Mouse (Mus musculus): Measurements from ENCODE around the gene Vps37b. TPM values are rescaled to one million over a fixed set of nuclear protein-coding genes. Genes with fewer than 3 reads are reported as not detected.
A peak's percentile ranks its signal among the peaks of the same experiment; 100 is the strongest.

Vps37b gene
- polyA plus RNA-seq, 1 experiment from 2014 or later: 30.7 TPM

- Histone ChIP-seq H3K27me3 (ENCODE audit: insufficient read depth, low read length) (no peaks in the 10 kb centered on the region), H3K4me3 (replicated peaks; ENCODE audit: low read depth, low read length) (no peak overlapping the region), H3K36me3 (ENCODE audit: insufficient read depth, low read length) (0 out of 2 replicates have a peak, but pooled peaks cover 39% of the 10 kb centered on the region), H3K27ac (peak overlapping the region; percentile 47; the same call in 1 of the 2 replicates), H3K9me3 (replicated peaks; ENCODE audit: low read length) (no peaks in the 10 kb centered on the region), H3K4me2 (ENCODE audit: low read length) (no peak overlapping the region), H3K4me1 (replicated peaks; ENCODE audit: insufficient read depth, low read length) (0 out of 2 replicates have a peak, but pooled peaks cover 2% of the 10 kb centered on the region), H3K9ac (ENCODE audit: low read depth, low read length) (no peak overlapping the region)
- TF ChIP-seq CTCF (IDR thresholded peaks at IDR 0.05; ENCODE audit: low read depth): no peak
- DNase-seq (ENCODE audit: low spot score) (no peak), ATAC-seq (replicated peaks; ENCODE audit: low FRiP score, low read depth) (no peak)
- 50% methylated on average over 4 of the region's 4 CpGs for whole genome bisulfite sequencing
Observed at GRCm38 (mm10) chr5:124003375-124003774, 28.7 kb downstream of the Vps37b start.

DNA sequence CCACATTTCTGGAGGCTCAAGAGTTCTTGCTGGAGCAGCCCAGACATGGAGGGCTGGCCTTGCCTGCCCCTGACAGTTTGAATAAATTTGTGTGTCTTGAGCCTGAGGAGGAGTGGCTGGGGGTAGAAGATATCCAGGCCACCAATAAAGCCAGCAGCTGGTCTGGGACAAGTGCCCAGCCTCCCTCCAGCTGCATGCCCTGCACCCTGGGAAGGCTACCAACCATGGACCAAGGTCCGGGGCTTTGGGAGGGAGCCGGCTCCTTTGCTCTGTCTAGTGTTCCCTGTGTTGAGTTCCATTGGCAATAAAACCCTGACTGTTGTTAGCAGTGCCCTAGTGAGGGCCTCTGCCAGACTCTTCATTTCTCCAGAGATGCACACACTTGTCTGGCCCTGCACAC, 29.2 kb downstream of the Vps37b start:
- WGBS: 48% methylated on average over 2 of the region's 2 CpGs
- Histone ChIP-seq H3K9ac (ENCODE audit: low read depth, low read length) (no peak overlapping the region), H3K27ac (peak overlapping the region; percentile 47; the same call in 1 of the 2 replicates), H3K4me3 (replicated peaks; ENCODE audit: low read depth, low read length) (no peak overlapping the region), H3K4me1 (replicated peaks; ENCODE audit: insufficient read depth, low read length) (0 out of 2 replicates have a peak, but pooled peaks cover 2% of the 10 kb centered on the region), H3K9me3 (replicated peaks; ENCODE audit: low read length) (no peaks in the 10 kb centered on the region), H3K36me3 (ENCODE audit: insufficient read depth, low read length) (0 out of 2 replicates have a peak, but pooled peaks cover 37% of the 10 kb centered on the region), H3K4me2 (ENCODE audit: low read length) (no peak overlapping the region), H3K27me3 (ENCODE audit: insufficient read depth, low read length) (no peaks in the 10 kb centered on the region)
- no peak for TF ChIP-seq CTCF (IDR thresholded peaks at IDR 0.05; ENCODE audit: low read depth)
- DNase-seq (ENCODE audit: low spot score) (no peak), ATAC-seq (replicated peaks; ENCODE audit: low FRiP score, low read depth) (no peak)

DNA sequence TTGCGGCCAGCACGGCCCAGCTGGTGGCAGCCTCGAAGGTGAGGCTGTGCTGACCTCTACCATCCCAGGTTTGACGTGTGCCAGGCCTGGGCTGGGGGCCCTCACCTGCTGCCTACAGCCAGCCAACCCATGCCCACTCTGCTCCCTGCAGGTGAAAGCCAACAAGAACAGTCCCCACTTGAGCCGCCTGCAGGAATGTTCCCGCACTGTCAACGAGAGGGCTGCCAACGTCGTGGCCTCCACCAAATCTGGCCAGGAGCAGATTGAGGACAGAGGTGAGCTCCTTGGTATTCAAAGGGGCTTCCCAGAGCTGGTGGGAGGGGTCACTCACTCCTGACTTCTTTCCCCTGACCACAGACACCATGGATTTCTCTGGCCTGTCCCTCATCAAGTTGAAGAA, 30.8 kb downstream of the Vps37b start:
- no peak for TF ChIP-seq CTCF (IDR thresholded peaks at IDR 0.05; ENCODE audit: low read depth)
- Histone ChIP-seq H3K27me3 (ENCODE audit: insufficient read depth, low read length) (no peaks in the 10 kb centered on the region), H3K27ac (no peak overlapping the region), H3K4me2 (ENCODE audit: low read length) (no peak overlapping the region), H3K4me1 (replicated peaks; ENCODE audit: insufficient read depth, low read length) (0 out of 2 replicates have a peak, but pooled peaks cover 2% of the 10 kb centered on the region), H3K36me3 (ENCODE audit: insufficient read depth, low read length) (0 out of 2 replicates have a peak, but pooled peaks cover 32% of the 10 kb centered on the region), H3K9ac (ENCODE audit: low read depth, low read length) (no peak overlapping the region), H3K4me3 (replicated peaks; ENCODE audit: low read depth, low read length) (no peak overlapping the region), H3K9me3 (replicated peaks; ENCODE audit: low read length) (no peaks in the 10 kb centered on the region)
- 61% methylated on average over 9 of the region's 9 CpGs for WGBS
- DNase-seq (ENCODE audit: low spot score): no peak
- ATAC-seq (replicated peaks; ENCODE audit: low FRiP score, low read depth): no peak

DNA sequence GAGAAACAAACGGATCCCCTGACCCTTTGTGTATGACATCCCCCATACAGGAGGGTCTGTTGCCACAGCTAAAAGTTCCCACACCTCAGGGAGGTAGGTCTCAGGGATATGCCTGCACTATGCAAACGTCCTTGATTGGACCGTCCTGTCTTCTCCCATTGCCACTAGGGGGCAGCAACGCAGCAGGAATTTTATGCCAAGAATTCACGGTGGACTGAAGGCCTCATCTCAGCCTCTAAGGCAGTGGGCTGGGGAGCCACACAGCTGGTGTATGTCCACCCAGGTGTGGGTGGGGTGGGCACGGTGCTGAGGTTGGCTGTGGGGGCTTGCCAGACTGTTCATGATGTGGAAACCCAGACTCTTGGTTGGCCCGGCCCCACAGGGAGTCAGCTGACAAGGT, 31.2 kb downstream of the Vps37b start:
- Histone ChIP-seq H3K27ac (no peak overlapping the region), H3K9me3 (replicated peaks; ENCODE audit: low read length) (no peaks in the 10 kb centered on the region), H3K9ac (ENCODE audit: low read depth, low read length) (no peak overlapping the region), H3K27me3 (ENCODE audit: insufficient read depth, low read length) (no peaks in the 10 kb centered on the region), H3K4me2 (ENCODE audit: low read length) (no peak overlapping the region), H3K36me3 (ENCODE audit: insufficient read depth, low read length) (0 out of 2 replicates have a peak, but pooled peaks cover 33% of the 10 kb centered on the region), H3K4me1 (replicated peaks; ENCODE audit: insufficient read depth, low read length) (0 out of 2 replicates have a peak, but pooled peaks cover 2% of the 10 kb centered on the region), H3K4me3 (replicated peaks; ENCODE audit: low read depth, low read length) (no peak overlapping the region)
- WGBS: 10% methylated on average over 7 of the region's 7 CpGs
- TF ChIP-seq CTCF (IDR thresholded peaks at IDR 0.05; ENCODE audit: low read depth): peak; percentile 98
- peak; percentile 90 for DNase-seq (ENCODE audit: low spot score)
- peak; percentile 34 for ATAC-seq (replicated peaks; ENCODE audit: low FRiP score, low read depth)

- no peaks in the 10 kb centered on the region for H3K27me3 ChIP-seq (ENCODE audit: insufficient read depth, low read length)
Observed at GRCm38 (mm10) chr5:123998370-123998769, 33.7 kb downstream of the Vps37b start.

DNA sequence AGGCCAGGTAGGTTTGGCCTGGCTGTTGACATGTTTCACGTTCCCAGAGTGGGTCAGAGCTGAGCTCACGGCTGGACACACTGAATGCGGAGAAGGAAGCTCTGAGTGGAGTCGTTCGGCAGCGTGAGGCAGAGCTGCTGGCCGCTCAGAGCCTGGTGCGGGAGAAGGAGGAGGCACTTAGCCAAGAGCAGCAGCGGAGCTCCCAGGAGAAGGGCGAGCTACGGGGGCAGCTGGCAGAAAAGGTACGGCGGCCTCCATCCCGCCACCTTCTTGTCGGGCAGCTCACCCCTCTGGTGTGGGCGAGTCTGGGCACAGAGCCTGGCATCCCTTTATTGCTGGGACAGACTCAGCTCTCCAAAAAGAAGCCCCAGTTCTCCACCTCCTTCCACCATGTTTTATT, 34.3 kb downstream of the Vps37b start:
- TF ChIP-seq CTCF (IDR thresholded peaks at IDR 0.05; ENCODE audit: low read depth): no peak
- ATAC-seq (replicated peaks; ENCODE audit: low FRiP score, low read depth): no peak
- H3K4me1 ChIP-seq (replicated peaks; ENCODE audit: insufficient read depth, low read length): 0 out of 2 replicates have a peak, but pooled peaks cover under 1% of the 10 kb centered on the region
- no peak for DNase-seq (ENCODE audit: low spot score)
- H3K27ac ChIP-seq: no peak overlapping the region
- no peak overlapping the region for H3K4me2 ChIP-seq (ENCODE audit: low read length)
- no peak overlapping the region for H3K4me3 ChIP-seq (replicated peaks; ENCODE audit: low read depth, low read length)
- H3K27me3 ChIP-seq (ENCODE audit: insufficient read depth, low read length): no peaks in the 10 kb centered on the region
- H3K9ac ChIP-seq (ENCODE audit: low read depth, low read length): no peak overlapping the region
- WGBS: 76% methylated on average over 16 of the region's 16 CpGs
- no peaks in the 10 kb centered on the region for H3K9me3 ChIP-seq (replicated peaks; ENCODE audit: low read length)
- 0 out of 2 replicates have a peak, but pooled peaks cover 29% of the 10 kb centered on the region for H3K36me3 ChIP-seq (ENCODE audit: insufficient read depth, low read length)

More at GRCm38 (mm10) chr5:123998370-123998769, 33.7 kb downstream of the Vps37b start:
- H3K9ac ChIP-seq (ENCODE audit: low read depth, low read length): no peak overlapping the region
- no peak overlapping the region for H3K4me3 ChIP-seq (replicated peaks; ENCODE audit: low read depth, low read length)
- H3K36me3 ChIP-seq (ENCODE audit: insufficient read depth, low read length): 0 out of 2 replicates have a peak, but pooled peaks cover 29% of the 10 kb centered on the region
- no peak for TF ChIP-seq CTCF (IDR thresholded peaks at IDR 0.05; ENCODE audit: low read depth)
- WGBS: 73% methylated on average over 10 of the region's 10 CpGs
- no peaks in the 10 kb centered on the region for H3K9me3 ChIP-seq (replicated peaks; ENCODE audit: low read length)
- DNase-seq (ENCODE audit: low spot score) (no peak), ATAC-seq (replicated peaks; ENCODE audit: low FRiP score, low read depth) (no peak)
- no peak overlapping the region for H3K4me2 ChIP-seq (ENCODE audit: low read length)
- 0 out of 2 replicates have a peak, but pooled peaks cover 2% of the 10 kb centered on the region for H3K4me1 ChIP-seq (replicated peaks; ENCODE audit: insufficient read depth, low read length)
- H3K27ac ChIP-seq: no peak overlapping the region

Measured in kidney, postnatal 0 days (tissue).